Mouse (Mus musculus) megakaryocyte-erythroid progenitor cell, adult 5 weeks (primary cell): ENCODE measurements around the gene Arrb1. TPM values are rescaled to one million over a fixed set of nuclear protein-coding genes. Genes with fewer than 3 reads are reported as not detected.

Experiments
- polyA plus RNA-seq: library from polyadenylated mRNA; stranded (reverse); fragments of >175 nt; gene quantifications from 2 replicates; pipeline ENCODE4 v1.2.3, GENCODE M21; 2012

Gene Arrb1
- polyA plus RNA-seq, result 40.7 and 44.1 TPM in 2 replicates

GRCm38 (mm10) chr7:99534901-99535735, at the start of gene Arrb1:
TSS of gene Arrb1 (plus strand) at chr7:99535466.

DNA sequence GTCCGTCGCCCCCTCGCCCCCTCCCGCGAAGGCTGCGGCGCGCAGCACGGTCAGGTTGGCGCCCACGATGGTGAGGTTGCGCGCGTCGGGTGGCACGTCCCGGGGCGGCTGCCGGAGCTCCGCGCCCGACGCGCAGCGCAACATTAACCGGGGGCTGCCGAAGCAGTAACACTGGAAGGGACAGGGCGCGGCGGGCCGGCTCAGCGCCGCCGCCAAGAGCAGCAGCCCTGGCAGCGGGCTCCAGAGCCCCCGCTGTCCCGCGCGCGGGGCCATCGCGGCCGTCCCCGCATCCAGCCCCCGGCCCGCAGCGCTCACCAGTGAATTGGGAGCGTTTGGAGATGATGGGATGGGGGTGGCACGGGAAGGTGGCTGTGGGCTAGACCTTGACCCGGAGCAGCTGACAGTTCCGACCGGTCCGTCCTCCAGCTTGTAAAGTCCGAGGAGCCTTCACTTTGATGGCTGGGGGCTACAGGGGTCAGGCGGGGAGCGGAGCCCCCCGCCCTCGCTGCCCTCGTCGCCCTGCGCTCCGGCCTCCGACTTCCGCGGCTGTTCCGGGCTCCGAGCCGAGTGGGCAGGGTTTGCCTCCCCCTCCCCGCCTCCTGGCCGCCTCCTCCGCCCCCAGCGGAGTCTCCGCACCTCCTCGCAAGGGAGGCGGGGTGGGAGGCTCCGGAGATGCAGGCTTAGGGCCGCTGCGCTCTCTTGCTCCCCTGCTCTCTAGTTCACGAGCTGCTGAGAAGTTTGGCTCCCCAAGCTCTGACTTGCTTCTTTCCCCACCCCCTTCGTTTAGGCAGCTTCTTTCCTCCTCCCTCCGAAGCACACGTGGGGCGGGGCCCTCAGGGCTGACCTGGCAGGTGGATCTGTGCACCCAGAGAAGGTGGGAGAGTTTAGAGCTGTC, 91.4 kb downstream of the Arrb1 start, which contains the start of gene Tpbgl:
Tpbgl (minus strand) TSS at position 728 of the 895 bp plus-strand sequence.

Other genes with a start within 250 kb of the Arrb1 start
- 0.57 and 0.70 TPM in 2 replicates for gene Serpinh1, start 182.2 kb upstream of the Arrb1 start, polyA plus RNA-seq
- 1.8 and 2.2 TPM in 2 replicates for gene Gdpd5, start 154.1 kb upstream of the Arrb1 start, polyA plus RNA-seq
- gene Klhl35, start 69.5 kb upstream of the Arrb1 start, polyA plus RNA-seq, result 0.68 and 0.99 TPM in 2 replicates
- 479 and 484 TPM in 2 replicates for gene Rps3, start 51.7 kb upstream of the Arrb1 start, polyA plus RNA-seq
- 0.04 and 0.22 TPM in 2 replicates for gene Tpbgl, start 91.6 kb downstream of the Arrb1 start, polyA plus RNA-seq
- 0.17 and 0.35 TPM in 2 replicates for gene Slco2b1, start 175.9 kb downstream of the Arrb1 start, polyA plus RNA-seq
- not detected in 2 replicates for gene Olfr520, start 194.8 kb downstream of the Arrb1 start, polyA plus RNA-seq
- gene Olfr521, start 228.0 kb downstream of the Arrb1 start, polyA plus RNA-seq, result not detected in 2 replicates